In genomic region chr10:100590323-100590722, GRCm38 (mm10) we compare ENCODE assay signal across 11 mouse cellular contexts. TPM values are rescaled to one million over a fixed set of nuclear protein-coding genes. Genes with fewer than 3 reads are reported as not detected.
A peak's percentile ranks its signal among the peaks of the same experiment; 100 is the strongest.
DNase-seq lines count a peak whose midpoint lies in the region; ATAC-seq and TF ChIP-seq lines count a peak whose summit lies in the region.
"Had no signal": no experiment of that assay in that cellular context is flagged by ENCODE, and none has a peak within 500 bp of the region (broad histone marks: within the 10 kb centered on the region; RNA-seq: fewer than 3 reads in every experiment).

Gene 4930430F08Rik, minus strand, starts transcription at chr10:100590423.
Gene 1700017N19Rik, plus strand, starts transcription at chr10:100590484.

- peak within 1 kb of the TSS; percentile 79 for H3K4me2 ChIP-seq in heart, embryonic 11.5 days
- H3K4me2 ChIP-seq in hindbrain, embryonic 11.5 days (replicated peaks; ENCODE audit: low read depth, low read length) = no peak within 1 kb of the TSS
- peak within 1 kb of the TSS; percentile 78 for H3K4me2 ChIP-seq in liver, embryonic 16.5 days (ENCODE audit: low read depth, low read length)

- no peaks in the 10 kb centered on the region for H3K36me3 ChIP-seq in heart, embryonic 11.5 days (ENCODE audit: control insufficient read depth, insufficient read depth, low read length)
- peaks cover 17% of the 10 kb centered on the region for H3K36me3 ChIP-seq in E14TG2a.4 (ENCODE audit: insufficient read depth, low read length)
- no peaks in the 10 kb centered on the region for H3K36me3 ChIP-seq in hindbrain, embryonic 11.5 days (ENCODE audit: control insufficient read depth, insufficient read depth, low read length)
- no peaks in the 10 kb centered on the region for H3K36me3 ChIP-seq in liver, embryonic 16.5 days (ENCODE audit: control insufficient read depth, insufficient read depth)

- no peak for DNase-seq in heart, postnatal 4 days
- no peak for DNase-seq in hindbrain, embryonic 11.5 days (ENCODE audit: low spot score)
- DNase-seq in left cerebral cortex, postnatal 14 days (ENCODE audit: low spot score in 2 of 2) = no peak
- no peak for DNase-seq in urinary bladder, postnatal 36 days (ENCODE audit: low spot score in 2 of 2)
- DNase-seq: adrenal gland, postnatal 25 days; right cerebral cortex, adult 18-20 months had no signal

- WGBS in heart, embryonic 11.5 days (ENCODE audit: insufficient replicate concordance) = 67% methylated on average over 1 of the region's 1 CpGs
- 71% methylated on average over 1 of the region's 1 CpGs for WGBS in hindbrain, embryonic 11.5 days
- 57% methylated on average over 1 of the region's 1 CpGs for WGBS in liver, embryonic 16.5 days (ENCODE audit: insufficient replicate concordance)

- intact Hi-C loops in left cerebral cortex, postnatal 14 days (cut with DNase I) = no loop called here

- H3K9ac ChIP-seq in heart, embryonic 11.5 days (ENCODE audit: low read depth, low read length) = no peak within 1 kb of the TSS
- no peak within 1 kb of the TSS for H3K9ac ChIP-seq in hindbrain, embryonic 11.5 days (ENCODE audit: low read depth, low read length)
- H3K9ac ChIP-seq in liver, embryonic 16.5 days (ENCODE audit: low read depth, low read length) = no peak within 1 kb of the TSS

- peak within 1 kb of the TSS; percentile 85 for H3K4me3 ChIP-seq in heart, embryonic 11.5 days (ENCODE audit: low read depth, low read length)
- peak within 1 kb of the TSS; percentile 90; the same call in 1 of the 2 replicates for H3K4me3 ChIP-seq in E14TG2a.4 (replicated peaks; ENCODE audit: low read length)
- peak within 1 kb of the TSS; percentile 76; the same call in 1 of the 2 replicates for H3K4me3 ChIP-seq in hindbrain, embryonic 11.5 days (ENCODE audit: low read depth, low read length)
- peak within 1 kb of the TSS; percentile 96 for H3K4me3 ChIP-seq in liver, embryonic 16.5 days (ENCODE audit: low read depth, low read length)

- no peaks in the 10 kb centered on the region for H3K27me3 ChIP-seq in heart, embryonic 11.5 days (ENCODE audit: control insufficient read depth, insufficient read depth, low read length)
- no peaks in the 10 kb centered on the region for H3K27me3 ChIP-seq in E14TG2a.4 (ENCODE audit: insufficient read depth, low read length)
- no peaks in the 10 kb centered on the region for H3K27me3 ChIP-seq in hindbrain, embryonic 11.5 days (ENCODE audit: control insufficient read depth, insufficient read depth, low read length)
- no peaks in the 10 kb centered on the region for H3K27me3 ChIP-seq in liver, embryonic 16.5 days (ENCODE audit: control insufficient read depth, insufficient read depth, low read depth, low read length)

- H3K9me3 ChIP-seq in heart, embryonic 11.5 days (replicated peaks; ENCODE audit: control insufficient read depth, low read length) = no peaks in the 10 kb centered on the region
- H3K9me3 ChIP-seq in E14TG2a.4 (ENCODE audit: low read length) = peaks cover 28% of the 10 kb centered on the region
- H3K9me3 ChIP-seq in hindbrain, embryonic 11.5 days (ENCODE audit: control insufficient read depth, low read length) = no peaks in the 10 kb centered on the region
- no peaks in the 10 kb centered on the region for H3K9me3 ChIP-seq in liver, embryonic 16.5 days (replicated peaks; ENCODE audit: control insufficient read depth, low read length)

- H3K27ac ChIP-seq in heart, embryonic 11.5 days (ENCODE audit: low read depth, low read length) = no peak within 1 kb of the TSS
- no peak within 1 kb of the TSS for H3K27ac ChIP-seq in hindbrain, embryonic 11.5 days (ENCODE audit: low read depth, low read length)
- no peak within 1 kb of the TSS for H3K27ac ChIP-seq in liver, embryonic 16.5 days (ENCODE audit: low read length)

- no peak for ATAC-seq in heart, embryonic 11.5 days (replicated peaks; ENCODE audit: insufficient number of reproducible peaks, low FRiP score, low TSS enrichment)
- no peak for ATAC-seq in hindbrain, embryonic 11.5 days (ENCODE audit: low FRiP score)
- no peak for ATAC-seq in liver, embryonic 16.5 days (ENCODE audit: low read depth)
- ATAC-seq in megakaryocyte-erythroid progenitor cell, adult 5-6 weeks (replicated peaks; ENCODE audit: low FRiP score, low TSS enrichment, poor library complexity, severe bottlenecking) = no peak

- H3K4me1 ChIP-seq in heart, embryonic 11.5 days (ENCODE audit: control insufficient read depth, insufficient read depth, low read length) = peaks cover 3% of the 10 kb centered on the region; the same call in 1 of the 2 replicates
- H3K4me1 ChIP-seq in E14TG2a.4 (replicated peaks; ENCODE audit: low read depth, low read length) = peaks cover 7% of the 10 kb centered on the region
- no peaks in the 10 kb centered on the region for H3K4me1 ChIP-seq in hindbrain, embryonic 11.5 days (replicated peaks; ENCODE audit: control insufficient read depth, insufficient read depth, low read length)
- H3K4me1 ChIP-seq in liver, embryonic 16.5 days (ENCODE audit: control insufficient read depth, low read depth, low read length) = peaks cover 9% of the 10 kb centered on the region

- TF ChIP-seq CTCF in E14TG2a.4 (conservative IDR thresholded peaks at IDR 0.05; ENCODE audit: low read length) = no peak

RNA-seq across cellular contexts. Expression of gene 4930430F08Rik, which starts in this region (rescaled TPM):
- 9.2 and 9.4 TPM in 2 replicates for polyA plus RNA-seq in heart, embryonic 11.5 days (2014; fragmentation: Nextera tagmentation; extraction: Ambion mirVana)
- 1 to 10 TPM; 4.3 to 4.5 TPM for total RNA-seq in heart, postnatal 4 days (2021)
- 10.5 and 12.2 TPM in 2 replicates for polyA plus RNA-seq in hindbrain, embryonic 11.5 days (2014; fragmentation: Nextera tagmentation; extraction: Ambion mirVana)
- 13.2 and 14.2 TPM in 2 replicates for polyA plus RNA-seq in liver, embryonic 16.5 days (2015; fragmentation: Nextera tagmentation; extraction: Ambion mirVana)
- 29.4 and 30.3 TPM in 2 replicates for total RNA-seq in megakaryocyte-erythroid progenitor cell, adult 5-6 weeks (2014; fragmentation: Nextera tagmentation)
- total RNA-seq in megakaryocyte-erythroid progenitor cell, adult 5-6 weeks (2017) = 19.1 and 26.2 TPM in 2 replicates
- total RNA-seq in left cerebral cortex, postnatal 14 days (2021) = 10 to 100 TPM; 20.7 to 23.7 TPM

RNA-seq across cellular contexts. Expression of gene 1700017N19Rik, which starts in this region (rescaled TPM):
- not detected in 2 replicates for polyA plus RNA-seq in heart, embryonic 11.5 days (2014; fragmentation: Nextera tagmentation; extraction: Ambion mirVana)
- total RNA-seq in heart, postnatal 4 days (2021) = not detected
- not detected in 2 replicates for polyA plus RNA-seq in hindbrain, embryonic 11.5 days (2014; fragmentation: Nextera tagmentation; extraction: Ambion mirVana)
- polyA plus RNA-seq in liver, embryonic 16.5 days (2015; fragmentation: Nextera tagmentation; extraction: Ambion mirVana) = not detected in 2 replicates
- not detected in 2 replicates for total RNA-seq in megakaryocyte-erythroid progenitor cell, adult 5-6 weeks (2014; fragmentation: Nextera tagmentation)
- not detected in 2 replicates for total RNA-seq in megakaryocyte-erythroid progenitor cell, adult 5-6 weeks (2017)
- not detected for total RNA-seq in left cerebral cortex, postnatal 14 days (2021)
- total RNA-seq: adrenal gland, postnatal 25 days had no signal
- polyA plus RNA-seq: large intestine, adult 2 months had no signal
